Mouse (Mus musculus) small intestine, adult 2 months (tissue): ENCODE data around the gene Lrg1.

Source experiments
- CTCF ChIP-seq: fragments of 200-500 bp; IDR thresholded peaks from 2 replicates; pipeline ENCODE4 v1.5.1; 2012; ENCODE audit warnings: low read depth, mild to moderate bottlenecking, control low read depth, inconsistent platforms, low read length, moderate library complexity, mixed read lengths; ENCODE audit not compliant: insufficient replicate concordance, insufficient read length; ENCODE audit errors: extremely low read depth
- POLR2A ChIP-seq: fragments of 200-500 bp; IDR thresholded peaks from 2 replicates; pipeline ENCODE4 v1.6.1; 2012; ENCODE audit warnings: low read depth, mild to moderate bottlenecking, control low read depth, inconsistent platforms, low read length, moderate library complexity

DNA sequence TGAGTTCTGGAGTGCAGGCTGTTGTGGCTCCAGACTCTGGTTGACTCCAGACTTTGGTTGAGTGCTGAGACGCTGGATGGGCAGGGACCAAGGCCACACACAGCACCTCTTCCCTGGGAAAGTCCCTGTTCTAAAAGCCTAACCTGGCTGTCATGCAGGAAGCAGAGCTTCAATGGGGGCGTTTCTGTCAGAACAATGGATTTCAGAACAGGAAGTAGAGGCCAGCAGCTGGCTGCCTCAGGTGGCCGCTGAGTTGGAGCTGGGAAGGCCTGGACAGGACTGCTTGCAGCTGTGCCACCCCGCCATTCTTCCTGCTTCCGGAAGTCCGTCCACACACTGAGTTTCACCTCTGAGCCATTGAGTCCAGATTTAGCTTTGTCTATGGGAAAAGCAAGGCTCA lies 48.0 kb upstream of the Lrg1 start:
- TF ChIP-seq POLR2A (no peak), CTCF (no peak)
